Mouse (Mus musculus) C2C12 (cell line): ENCODE measurements at regions not wholly inside any gene's neighbourhood (a gene's known extent, or its start where the extent isn't known, plus 50 kb on each side); places are given as distances from the start of the nearest gene placed in this dataset.

Experiments used
- CEBPB ChIP-seq: IDR thresholded peaks from one replicate; pipeline ENCODE4 v1.6.1; 2011; ENCODE audit warnings: low read depth, mild to moderate bottlenecking, control low read depth, moderate library complexity
- CTCF ChIP-seq: IDR thresholded peaks from one replicate; pipeline ENCODE4 v1.5.1; 2011; ENCODE audit not compliant: control insufficient read depth, insufficient read depth, insufficient read length
- MYOG ChIP-seq: IDR thresholded peaks from one replicate; pipeline ENCODE4 v1.6.1; 2011; ENCODE audit not compliant: control insufficient read depth, insufficient read length; ENCODE audit errors: extremely low read depth

GRCm38 (mm10) chr1:193580393-193580792 is 210.3 kb upstream of the Camk1g start:
- TF ChIP-seq MYOG = no peak
- no peak for TF ChIP-seq CEBPB
- no peak for TF ChIP-seq CTCF
